Mouse (Mus musculus) bone marrow, adult 2 months (tissue): Measurements from ENCODE around the gene Clec2l.

Source experiments
- CTCF ChIP-seq: fragments of 200-500 bp; IDR thresholded peaks from 2 replicates; pipeline ENCODE4 v1.5.1; 2011; ENCODE audit warnings: low read length, control low read depth; ENCODE audit not compliant: control insufficient read depth, insufficient read depth
- POLR2A ChIP-seq: fragments of 200-500 bp; IDR thresholded peaks from 2 replicates; pipeline ENCODE4 v1.6.1; 2011; ENCODE audit warnings: low read depth, mild to moderate bottlenecking, control low read depth, low read length, borderline replicate concordance; ENCODE audit not compliant: control insufficient read depth

DNA sequence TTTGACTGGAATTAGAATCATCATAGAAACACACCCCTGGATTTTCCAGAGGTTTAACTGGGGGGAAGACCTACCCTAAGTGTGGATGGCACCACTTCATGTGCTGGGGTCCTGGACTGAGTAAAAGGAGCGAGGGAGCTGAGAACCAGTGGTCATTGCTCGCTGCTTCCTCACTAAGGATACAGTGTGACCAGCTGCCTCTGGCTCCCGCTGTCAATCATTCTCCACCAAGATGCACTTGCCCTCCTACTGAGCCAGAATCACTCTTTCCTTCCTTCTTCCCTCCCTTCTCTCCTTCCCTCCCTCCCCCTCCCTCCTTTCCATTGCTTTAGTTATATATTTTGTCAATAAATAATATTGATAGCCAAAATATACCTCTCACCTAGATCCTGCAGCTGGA is 19.8 kb upstream of the Clec2l start:
- TF ChIP-seq CTCF (no peak), POLR2A (no peak)
